Mouse (Mus musculus) lung, postnatal 0 days (tissue): ENCODE data around the gene Rubcnl. TPM values are rescaled to one million over a fixed set of nuclear protein-coding genes. Genes with fewer than 3 reads are reported as not detected.

Experiments used
- ATAC-seq: fragments of 200-750 bp; cut with Nextera tagmentation; 2 replicates; pipeline ENCODE4 v1.8.0; 2017; ENCODE audit warnings: moderate library complexity
- DNase-seq: peaks from one replicate; pipeline ENCODE4 v3.0.0-alpha.2; 2016; ENCODE audit warnings: low spot score
- H3K27ac ChIP-seq: fragments of 300-500 bp; sonication (generic); 2 replicates; pipeline ENCODE4 v1.5.1; 2014; ENCODE audit warnings: antibody characterized with exemption, mild to moderate bottlenecking, low read length, mixed read lengths
- H3K27me3 ChIP-seq: fragments of 300-500 bp; sonication (generic); replicated peaks from 2 replicates; pipeline ENCODE4 v1.6.1; 2014; ENCODE audit warnings: low read length, mixed read lengths; ENCODE audit not compliant: insufficient read depth
- H3K36me3 ChIP-seq: fragments of 300-500 bp; sonication (generic); 2 replicates; pipeline ENCODE4 v1.6.1; 2014; ENCODE audit warnings: low read length, mixed read lengths; ENCODE audit not compliant: insufficient read depth
- H3K4me1 ChIP-seq: fragments of 300-500 bp; sonication (generic); 2 replicates; pipeline ENCODE4 v1.6.1; 2014; ENCODE audit warnings: antibody characterized with exemption, low read depth, low read length, mixed read lengths; ENCODE audit not compliant: insufficient read depth
- H3K4me2 ChIP-seq: fragments of 300-500 bp; sonication (generic); replicated peaks from 2 replicates; pipeline ENCODE4 v1.6.1; 2014; ENCODE audit warnings: low read depth, mild to moderate bottlenecking, low read length, moderate library complexity, mixed read lengths
- H3K4me3 ChIP-seq: fragments of 300-500 bp; sonication (generic); 2 replicates; pipeline ENCODE4 v1.5.1; 2014; ENCODE audit warnings: low read depth, low read length
- H3K9ac ChIP-seq: fragments of 300-500 bp; sonication (generic); replicated peaks from 2 replicates; pipeline ENCODE4 v1.6.1; 2014; ENCODE audit warnings: low read depth, mild to moderate bottlenecking
- H3K9me3 ChIP-seq: fragments of 300-500 bp; sonication (generic); 2 replicates; pipeline ENCODE4 v1.6.1; 2016; ENCODE audit warnings: low read length, mixed read lengths
- CTCF ChIP-seq: IDR thresholded peaks from 2 replicates; pipeline ENCODE4 v1.5.1; 2016; ENCODE audit warnings: antibody characterized with exemption, mild to moderate bottlenecking
- EP300 ChIP-seq: IDR thresholded peaks from 2 replicates; pipeline ENCODE4 v1.6.1; 2016; ENCODE audit warnings: antibody characterized with exemption, mild to moderate bottlenecking, control low read depth
- WGBS: fragments of 180-500 bp; shearing (Covaris S2); extraction: QIAGEN DNeasy Blood & Tissue Kit; methylation state at CpG from one replicate; pipeline ENCODE4 v1.1.7; 2014; 5-methylcytosine and 5-hydroxymethylcytosine counted together
- polyA plus RNA-seq: library from polyadenylated mRNA; unstranded; fragments of >200 nt; fragmentation: Nextera tagmentation; extraction: Ambion mirVana; gene quantifications from 2 replicates; pipeline ENCODE4 v1.2.1, GENCODE M21; 2015

Rubcnl gene
- polyA plus RNA-seq, 1 experiment from 2014 or later: 0.27 TPM

DNA sequence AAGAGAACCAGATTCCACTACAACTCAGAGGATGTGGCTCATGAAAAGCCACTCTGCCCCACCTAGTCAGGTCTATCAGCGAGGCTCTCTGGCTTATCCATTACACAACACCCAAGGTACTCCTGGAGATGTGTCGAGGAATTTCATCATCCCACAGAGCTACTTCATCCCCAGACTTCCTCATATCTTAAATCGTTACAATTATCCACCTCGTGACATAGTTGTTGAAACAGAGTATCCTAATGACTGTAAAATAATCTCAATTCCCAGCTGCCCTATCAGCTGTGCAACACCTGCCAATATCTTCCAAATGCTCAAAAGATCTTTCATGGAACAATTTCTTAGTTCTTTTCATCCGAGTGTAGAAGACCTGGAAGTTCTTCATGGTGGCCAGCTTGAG lies 32.7 kb upstream of the Rubcnl start:
- ATAC-seq (no peak), DNase-seq (no peak)
- H3K36me3 ChIP-seq: no peaks in the 10 kb centered on the region
- H3K27me3 ChIP-seq: no peaks in the 10 kb centered on the region
- H3K4me1 ChIP-seq: no peaks in the 10 kb centered on the region
- 69% methylated on average over 5 of the region's 5 CpGs for WGBS
- no peak overlapping the region for H3K4me3 ChIP-seq
- H3K27ac ChIP-seq: no peak overlapping the region
- H3K4me2 ChIP-seq: no peak overlapping the region
- no peak overlapping the region for H3K9ac ChIP-seq
- TF ChIP-seq CTCF: no peak
- TF ChIP-seq EP300: no peak
- H3K9me3 ChIP-seq: no peaks in the 10 kb centered on the region

DNA sequence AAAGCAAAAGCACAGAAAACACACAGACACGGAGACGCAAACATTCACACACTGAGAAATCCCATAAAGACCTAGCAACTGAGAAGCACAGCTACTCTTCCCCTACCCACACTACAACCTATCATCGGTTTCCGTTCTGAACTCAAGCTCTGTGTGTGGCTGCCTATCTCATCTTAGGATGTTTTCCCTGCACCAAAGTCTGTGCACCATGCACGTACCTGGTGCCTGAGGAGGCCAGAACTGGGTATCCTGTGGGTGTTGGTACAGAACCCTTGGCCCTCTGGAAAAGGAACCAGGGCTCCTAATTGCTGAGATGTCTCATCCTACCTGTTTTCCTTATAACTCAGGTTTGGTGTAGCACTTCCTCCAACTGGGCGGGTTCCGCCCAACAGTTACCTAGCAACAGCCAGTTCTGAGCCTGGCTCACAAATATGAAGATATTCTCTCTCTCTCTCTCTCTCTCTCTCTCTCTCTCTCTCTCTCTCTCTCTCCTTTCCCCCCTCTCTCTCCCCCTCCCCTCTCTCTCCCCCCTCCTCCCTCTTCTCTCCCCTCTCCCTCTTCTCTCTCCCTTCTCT lies 30.9 kb upstream of the Rubcnl start:
- Histone ChIP-seq H3K4me2 (no peak overlapping the region), H3K9ac (no peak overlapping the region), H3K4me1 (no peaks in the 10 kb centered on the region), H3K9me3 (no peaks in the 10 kb centered on the region), H3K27ac (no peak overlapping the region), H3K4me3 (no peak overlapping the region), H3K27me3 (no peaks in the 10 kb centered on the region), H3K36me3 (no peaks in the 10 kb centered on the region)
- no peak for DNase-seq
- WGBS: 71% methylated on average over 7 of the region's 7 CpGs
- no peak for ATAC-seq
- no peak for TF ChIP-seq CTCF
- TF ChIP-seq EP300: no peak

DNA sequence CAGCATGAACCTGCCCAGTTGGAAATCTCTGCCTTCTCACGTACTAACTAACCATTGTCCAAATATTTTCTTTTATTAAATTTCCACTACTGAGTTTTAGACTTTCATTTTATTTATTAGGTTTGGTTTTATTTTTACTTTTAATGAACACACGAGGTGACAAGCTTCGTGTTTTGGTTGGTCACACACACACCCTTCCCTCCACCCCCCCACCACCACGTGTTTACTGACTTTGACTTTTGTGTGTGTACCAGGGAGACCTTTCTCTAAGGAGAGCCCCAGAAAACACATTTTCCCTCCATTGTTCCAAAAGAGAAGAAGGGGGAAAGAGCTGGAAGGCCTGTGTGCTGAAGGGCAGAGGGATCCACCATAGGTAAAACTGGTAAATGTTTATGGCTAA lies 30.2 kb upstream of the Rubcnl start:
- WGBS: 51% methylated on average over 4 of the region's 4 CpGs
- no peaks in the 10 kb centered on the region for H3K4me1 ChIP-seq

DNA sequence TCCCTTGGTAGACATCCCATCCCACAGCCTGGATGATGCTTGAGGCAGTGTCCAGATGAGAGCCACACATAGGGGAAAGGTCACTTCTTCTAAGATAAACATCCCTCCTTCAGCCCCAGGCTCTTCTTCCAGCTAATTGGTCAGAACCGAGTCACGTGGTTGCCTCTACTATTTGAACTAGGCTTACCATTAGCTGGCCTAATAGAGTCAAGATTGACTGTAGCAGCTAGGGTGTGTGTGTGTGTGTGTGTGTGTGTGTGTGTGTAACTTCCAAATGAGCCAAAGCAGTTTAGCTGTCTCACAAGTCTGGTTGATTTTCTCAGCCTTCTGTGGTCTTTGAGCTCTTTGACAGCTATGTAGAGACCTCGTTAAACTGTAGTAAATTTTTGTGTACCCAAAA lies 29.3 kb upstream of the Rubcnl start:
- TF ChIP-seq CTCF: no peak
- TF ChIP-seq EP300: no peak
- Histone ChIP-seq H3K27ac (no peak overlapping the region), H3K9me3 (no peaks in the 10 kb centered on the region), H3K36me3 (no peaks in the 10 kb centered on the region), H3K4me3 (no peak overlapping the region), H3K4me2 (no peak overlapping the region), H3K9ac (no peak overlapping the region), H3K27me3 (no peaks in the 10 kb centered on the region), H3K4me1 (no peaks in the 10 kb centered on the region)
- WGBS: 64% methylated on average over 3 of the region's 3 CpGs
- ATAC-seq (no peak), DNase-seq (no peak)

More for the DNA sequence above, 30.2 kb upstream of the Rubcnl start:
- DNase-seq (no peak), ATAC-seq (no peak)
- H3K27ac ChIP-seq: no peak overlapping the region
- no peaks in the 10 kb centered on the region for H3K36me3 ChIP-seq
- no peaks in the 10 kb centered on the region for H3K27me3 ChIP-seq
- H3K9me3 ChIP-seq: no peaks in the 10 kb centered on the region
- TF ChIP-seq EP300 (no peak), CTCF (no peak)
- no peak overlapping the region for H3K4me2 ChIP-seq
- H3K9ac ChIP-seq: no peak overlapping the region
- no peak overlapping the region for H3K4me3 ChIP-seq

DNA sequence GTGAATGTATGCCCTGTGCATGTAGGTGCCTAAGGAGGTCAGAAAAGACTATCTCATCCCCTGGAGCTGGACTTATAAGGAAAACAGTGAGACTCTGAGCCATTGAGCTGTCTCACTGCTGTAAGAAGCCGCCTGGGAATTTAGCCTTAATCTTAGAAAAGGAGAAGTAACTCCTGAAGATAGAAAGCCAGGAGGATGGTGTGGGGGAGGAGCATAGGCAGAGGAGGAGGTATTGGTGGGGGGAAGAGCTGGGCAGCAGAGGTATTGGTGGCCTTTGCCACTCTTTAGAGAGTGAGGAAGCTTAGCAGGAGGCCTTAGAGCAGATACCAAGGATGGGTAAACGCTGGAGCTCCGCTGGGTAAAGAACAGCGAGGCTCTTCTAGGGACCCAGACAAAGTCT lies 26.5 kb upstream of the Rubcnl start:
- WGBS: 43% methylated on average over 4 of the region's 4 CpGs
- H3K4me1 ChIP-seq: no peaks in the 10 kb centered on the region
- ATAC-seq (no peak), DNase-seq (no peak)
- TF ChIP-seq EP300 (no peak), CTCF (no peak)
- no peaks in the 10 kb centered on the region for H3K27me3 ChIP-seq
- H3K36me3 ChIP-seq: no peaks in the 10 kb centered on the region
- no peak overlapping the region for H3K27ac ChIP-seq
- H3K9ac ChIP-seq: no peak overlapping the region
- no peaks in the 10 kb centered on the region for H3K9me3 ChIP-seq
- H3K4me2 ChIP-seq: no peak overlapping the region
- no peak overlapping the region for H3K4me3 ChIP-seq

DNA sequence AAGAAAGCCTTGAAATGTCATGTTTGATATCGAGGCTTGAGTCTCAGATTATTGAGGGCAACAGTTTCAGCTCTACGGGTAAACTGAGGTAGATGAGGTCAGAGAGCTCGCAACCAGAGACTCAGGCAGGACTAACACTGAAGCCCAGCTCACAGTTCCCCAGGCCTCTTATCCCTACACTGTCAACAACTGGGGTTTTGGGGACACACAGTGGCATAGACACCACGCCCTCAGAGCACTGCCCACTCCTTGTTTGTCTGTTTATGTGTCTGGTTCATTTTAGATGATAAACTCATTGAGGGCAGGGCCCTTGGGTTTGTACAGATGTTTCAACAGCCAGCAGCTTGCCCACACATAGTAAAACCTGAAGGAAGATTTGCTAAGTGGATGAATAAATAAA lies 25.9 kb upstream of the Rubcnl start:
- H3K4me2 ChIP-seq: no peak overlapping the region
- no peak overlapping the region for H3K27ac ChIP-seq
- no peaks in the 10 kb centered on the region for H3K27me3 ChIP-seq
- no peaks in the 10 kb centered on the region for H3K4me1 ChIP-seq
- no peaks in the 10 kb centered on the region for H3K36me3 ChIP-seq
- no peak for TF ChIP-seq EP300
- TF ChIP-seq CTCF: no peak
- WGBS: 82% methylated on average over 4 of the region's 4 CpGs
- H3K9ac ChIP-seq: no peak overlapping the region
- no peak for ATAC-seq
- H3K4me3 ChIP-seq: no peak overlapping the region
- no peak for DNase-seq
- no peaks in the 10 kb centered on the region for H3K9me3 ChIP-seq

DNA sequence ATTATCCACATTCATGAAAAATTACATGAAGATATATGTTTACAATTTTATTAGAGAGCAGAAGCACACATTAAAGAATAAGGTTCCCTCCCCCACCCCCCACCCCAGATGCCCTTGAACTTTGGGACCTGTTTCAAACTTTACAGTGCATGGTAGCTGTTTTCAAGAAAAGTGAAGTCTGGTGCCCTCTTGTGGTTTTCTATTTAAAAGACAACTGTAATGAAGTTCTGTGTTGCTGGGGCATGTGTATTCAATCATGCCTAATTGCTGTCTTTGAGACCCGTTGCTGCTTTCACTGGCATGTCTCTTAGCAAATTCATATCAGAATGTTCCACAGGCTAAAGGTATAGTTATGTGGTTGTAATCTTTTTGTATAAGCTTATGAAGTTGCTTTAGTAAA lies 25.3 kb upstream of the Rubcnl start:
- peak; percentile 85 for DNase-seq
- no peaks in the 10 kb centered on the region for H3K27me3 ChIP-seq
- TF ChIP-seq EP300: no peak
- peak; percentile 75 for TF ChIP-seq CTCF
- H3K9me3 ChIP-seq: no peaks in the 10 kb centered on the region
- peak; percentile 43; the same call in 1 of the 2 replicates for ATAC-seq
- H3K9ac ChIP-seq: no peak overlapping the region
- no peaks in the 10 kb centered on the region for H3K36me3 ChIP-seq
- no peak overlapping the region for H3K27ac ChIP-seq
- WGBS: 3% methylated on average over 1 of the region's 1 CpGs
- H3K4me2 ChIP-seq: no peak overlapping the region
- H3K4me3 ChIP-seq: no peak overlapping the region
- H3K4me1 ChIP-seq: no peaks in the 10 kb centered on the region
